Mouse (Mus musculus) heart, postnatal 0 days (tissue): ENCODE data around the gene Tex14.

ENCODE experiments used
- CTCF ChIP-seq: IDR thresholded peaks from 2 replicates; pipeline ENCODE4 v1.5.1; 2016; ENCODE audit warnings: antibody characterized with exemption, control low read depth, low read depth
- EP300 ChIP-seq: IDR thresholded peaks from 2 replicates; pipeline ENCODE4 v1.6.1; 2016; ENCODE audit warnings: antibody characterized with exemption, low read depth

GRCm38 (mm10) chr11:87453216-87454034 lies 48.6 kb downstream of the Tex14 start:
- TF ChIP-seq CTCF (no peak), EP300 (no peak)
